In genomic region chr13:73400921-73401320, GRCm38 (mm10) we compare ENCODE assay signal across 26 mouse cellular contexts.
"Had no signal": no experiment of that assay in that cellular context is flagged by ENCODE, and none has a peak within 500 bp of the region (broad histone marks: within the 10 kb centered on the region; RNA-seq: fewer than 3 reads in every experiment).

No protein-coding gene starts in this region.

- H3K36me3 ChIP-seq: kidney, embryonic 15.5 days; limb, embryonic 10.5 days; limb, embryonic 13.5 days; liver, embryonic 12.5 days; liver, embryonic 15.5 days; lung, embryonic 15.5 days; midbrain, embryonic 12.5 days; midbrain, embryonic 15.5 days; neural tube, embryonic 12.5 days; neural tube, embryonic 15.5 days; stomach, embryonic 15.5 days had no signal

- H3K27me3 ChIP-seq: limb, embryonic 13.5 days; lung, embryonic 15.5 days; neural tube, embryonic 12.5 days; stomach, embryonic 15.5 days had no signal

- H3K9ac ChIP-seq: kidney, embryonic 15.5 days; limb, embryonic 13.5 days; liver, embryonic 12.5 days; liver, embryonic 15.5 days; lung, embryonic 15.5 days; midbrain, embryonic 12.5 days; midbrain, embryonic 15.5 days; neural tube, embryonic 12.5 days; neural tube, embryonic 15.5 days; stomach, embryonic 15.5 days had no signal

- ATAC-seq: intestine, postnatal 0 days; liver, embryonic 12.5 days; midbrain, embryonic 15.5 days had no signal

- H3K9me3 ChIP-seq: kidney, embryonic 15.5 days; limb, embryonic 10.5 days; limb, embryonic 13.5 days; liver, embryonic 12.5 days; liver, embryonic 15.5 days; lung, embryonic 15.5 days; megakaryocyte, embryonic 14.5 days; midbrain, embryonic 12.5 days; midbrain, embryonic 15.5 days; neural tube, embryonic 12.5 days; neural tube, embryonic 15.5 days; stomach, embryonic 15.5 days had no signal

- H3K4me1 ChIP-seq: liver, embryonic 12.5 days; liver, embryonic 15.5 days; lung, embryonic 15.5 days; midbrain, embryonic 15.5 days; neural tube, embryonic 12.5 days; neural tube, embryonic 15.5 days; stomach, embryonic 15.5 days had no signal

- H3K4me3 ChIP-seq: kidney, embryonic 15.5 days; left cerebral cortex, adult 2 months; limb, embryonic 10.5 days; limb, embryonic 13.5 days; liver, embryonic 12.5 days; liver, embryonic 15.5 days; lung, embryonic 15.5 days; megakaryocyte, embryonic 14.5 days; midbrain, embryonic 12.5 days; midbrain, embryonic 15.5 days; neural tube, embryonic 12.5 days; neural tube, embryonic 15.5 days; stomach, embryonic 15.5 days had no signal

- DNase-seq: kidney, adult 2 months; kidney, postnatal 10 days; kidney, postnatal 36 days; liver; lung, adult 18-20 months; lung, postnatal 10 days; lung, postnatal 36 days; right cerebral cortex, postnatal 25 days; spleen, adult 18-20 months; thymus, adult 2 months; thymus, postnatal 14 days; thymus, postnatal 4 days had no signal

- H3K4me2 ChIP-seq: kidney, embryonic 15.5 days; limb, embryonic 13.5 days; liver, embryonic 12.5 days; liver, embryonic 15.5 days; lung, embryonic 15.5 days; midbrain, embryonic 12.5 days; midbrain, embryonic 15.5 days; neural tube, embryonic 12.5 days; neural tube, embryonic 15.5 days; stomach, embryonic 15.5 days had no signal

- H3K27ac ChIP-seq: kidney, embryonic 15.5 days; left cerebral cortex, adult 2 months; limb, embryonic 10.5 days; limb, embryonic 13.5 days; liver, embryonic 12.5 days; liver, embryonic 15.5 days; lung, embryonic 15.5 days; midbrain, embryonic 12.5 days; midbrain, embryonic 15.5 days; neural tube, embryonic 12.5 days; neural tube, embryonic 15.5 days; stomach, embryonic 15.5 days had no signal
